Mouse (Mus musculus): ENCODE measurements around the gene Mrpl4.

Mrpl4 gene

GRCm38 (mm10) chr9:21018600-21018999 is 16.1 kb downstream of the Mrpl4 start:
- no peak for DNase-seq

GRCm38 (mm10) chr9:21021363-21021762 is 18.8 kb downstream of the Mrpl4 start:
- DNase-seq, result no peak

GRCm38 (mm10) chr9:21022288-21022687 is 19.8 kb downstream of the Mrpl4 start:
- no peak for DNase-seq

- no peak for DNase-seq
Measured at GRCm38 (mm10) chr9:21022726-21023125, 20.2 kb downstream of the Mrpl4 start.

GRCm38 (mm10) chr9:21025258-21025810 is 22.8 kb downstream of the Mrpl4 start:
- no peak for DNase-seq

GRCm38 (mm10) chr9:21026849-21027248 is 24.3 kb downstream of the Mrpl4 start:
- no peak for DNase-seq

GRCm38 (mm10) chr9:21027774-21028290 is 25.3 kb downstream of the Mrpl4 start:
- no peak for DNase-seq

GRCm38 (mm10) chr9:21028560-21029110 is 26.1 kb downstream of the Mrpl4 start:
- DNase-seq, result no peak

- peak; percentile 81 for DNase-seq
Measured at GRCm38 (mm10) chr9:21029291-21030054, 26.9 kb downstream of the Mrpl4 start, which contains the start of gene Icam4. Gene Icam4 (plus strand): TSS chr9:21029373.

GRCm38 (mm10) chr9:21030055-21030600 is 27.6 kb downstream of the Mrpl4 start:
- DNase-seq, result no peak

GRCm38 (mm10) chr9:21030781-21031250 is 28.3 kb downstream of the Mrpl4 start:
- DNase-seq, result peak; percentile 89

- DNase-seq, result peak; percentile 57
Measured at GRCm38 (mm10) chr9:21031251-21031895, 28.8 kb downstream of the Mrpl4 start.

- peak; percentile 26 for DNase-seq
Measured at GRCm38 (mm10) chr9:21031896-21032351, 29.4 kb downstream of the Mrpl4 start, which contains the start of gene Icam5. Gene Icam5 (plus strand): TSS chr9:21032073.

GRCm38 (mm10) chr9:21032491-21032890 is 30.0 kb downstream of the Mrpl4 start:
- DNase-seq, result no peak

GRCm38 (mm10) chr9:21033136-21033535 is 30.6 kb downstream of the Mrpl4 start:
- DNase-seq, result peak; percentile 62

- DNase-seq, result no peak
Measured at GRCm38 (mm10) chr9:21034481-21035085, 32.0 kb downstream of the Mrpl4 start.

- no peak for DNase-seq
Measured at GRCm38 (mm10) chr9:21035586-21035985, 33.0 kb downstream of the Mrpl4 start.

- no peak for DNase-seq
Measured at GRCm38 (mm10) chr9:21036161-21036560, 33.6 kb downstream of the Mrpl4 start.

GRCm38 (mm10) chr9:21036666-21037065 is 34.1 kb downstream of the Mrpl4 start:
- no peak for DNase-seq

GRCm38 (mm10) chr9:21037481-21037891 is 34.9 kb downstream of the Mrpl4 start:
- DNase-seq, result no peak

- no peak for DNase-seq
Measured at GRCm38 (mm10) chr9:21039779-21040178, 37.2 kb downstream of the Mrpl4 start.

- no peak for DNase-seq
Measured at GRCm38 (mm10) chr9:21041308-21041707, 38.8 kb downstream of the Mrpl4 start.
